12 mouse cellular contexts compared by ENCODE assay signal in genomic region chr3:16816814-16817213, GRCm38 (mm10).
A peak's percentile ranks its signal among the peaks of the same experiment; 100 is the strongest.
DNase-seq lines count a peak whose midpoint lies in the region; ATAC-seq and TF ChIP-seq lines count a peak whose summit lies in the region.
"Had no signal": no experiment of that assay in that cellular context is flagged by ENCODE, and none has a peak within 500 bp of the region (broad histone marks: within the 10 kb centered on the region; RNA-seq: fewer than 3 reads in every experiment).

No protein-coding gene starts in this region.

- no peak overlapping the region for H3K4me2 ChIP-seq in hindbrain, embryonic 11.5 days (replicated peaks; ENCODE audit: low read depth, low read length)
- H3K4me2 ChIP-seq in hindbrain, embryonic 12.5 days (replicated peaks): no peak overlapping the region
- H3K4me2 ChIP-seq in forebrain, postnatal 0 days (ENCODE audit: low read depth): no peak overlapping the region
- H3K4me2 ChIP-seq in kidney, embryonic 15.5 days: no peak overlapping the region
- H3K4me2 ChIP-seq: heart, embryonic 12.5 days; liver, embryonic 15.5 days; midbrain, embryonic 12.5 days had no signal

- H3K27ac ChIP-seq in hindbrain, embryonic 11.5 days (ENCODE audit: low read depth, low read length): no peak overlapping the region
- no peak overlapping the region for H3K27ac ChIP-seq in hindbrain, embryonic 12.5 days
- no peak overlapping the region for H3K27ac ChIP-seq in forebrain, postnatal 0 days (ENCODE audit: low read depth, low read length)
- H3K27ac ChIP-seq in kidney, embryonic 15.5 days: no peak overlapping the region
- H3K27ac ChIP-seq: liver, embryonic 15.5 days; midbrain, embryonic 12.5 days had no signal

- ATAC-seq in hindbrain, embryonic 11.5 days (ENCODE audit: low FRiP score): no peak
- no peak for ATAC-seq in hindbrain, embryonic 12.5 days (ENCODE audit: low FRiP score)
- peak; percentile 77 for ATAC-seq in forebrain, postnatal 0 days
- ATAC-seq in kidney, embryonic 15.5 days (replicated peaks; ENCODE audit: low FRiP score): no peak

- H3K27me3 ChIP-seq in hindbrain, embryonic 11.5 days (ENCODE audit: control insufficient read depth, insufficient read depth, low read length): no peaks in the 10 kb centered on the region
- H3K27me3 ChIP-seq in hindbrain, embryonic 12.5 days: no peaks in the 10 kb centered on the region
- H3K27me3 ChIP-seq in forebrain, postnatal 0 days (ENCODE audit: insufficient read depth, low read length): no peaks in the 10 kb centered on the region
- H3K27me3 ChIP-seq in kidney, embryonic 15.5 days: no peaks in the 10 kb centered on the region
- H3K27me3 ChIP-seq: heart, embryonic 12.5 days; liver, embryonic 15.5 days; midbrain, embryonic 12.5 days had no signal

- WGBS in hindbrain, embryonic 11.5 days: 35% methylated on average over 2 of the region's 2 CpGs
- 28% methylated on average over 2 of the region's 2 CpGs for WGBS in hindbrain, embryonic 12.5 days
- 12% methylated on average over 2 of the region's 2 CpGs for WGBS in forebrain, postnatal 0 days
- 41% methylated on average over 2 of the region's 2 CpGs for WGBS in kidney, embryonic 15.5 days

- DNase-seq in hindbrain, embryonic 11.5 days (ENCODE audit: low spot score): peak; percentile 42
- DNase-seq in right cerebral cortex, postnatal 10 days (ENCODE audit: low spot score in 2 of 2): peak; percentile 39 to 42
- no peak for DNase-seq in right cerebral cortex, postnatal 25 days
- DNase-seq in forebrain, postnatal 0 days: peak; percentile 83
- DNase-seq in thymus, postnatal 0 days (ENCODE audit: low spot score): no peak
- DNase-seq: kidney, adult 2 months; thymus, postnatal 25 days had no signal

- H3K9ac ChIP-seq in hindbrain, embryonic 11.5 days (ENCODE audit: low read depth, low read length): no peak overlapping the region
- no peak overlapping the region for H3K9ac ChIP-seq in hindbrain, embryonic 12.5 days
- H3K9ac ChIP-seq in forebrain, postnatal 0 days: no peak overlapping the region
- no peak overlapping the region for H3K9ac ChIP-seq in kidney, embryonic 15.5 days
- H3K9ac ChIP-seq: heart, embryonic 12.5 days; liver, embryonic 15.5 days; midbrain, embryonic 12.5 days had no signal

- no peaks in the 10 kb centered on the region for H3K9me3 ChIP-seq in hindbrain, embryonic 11.5 days (ENCODE audit: control insufficient read depth, low read length)
- no peaks in the 10 kb centered on the region for H3K9me3 ChIP-seq in hindbrain, embryonic 12.5 days (replicated peaks)
- no peaks in the 10 kb centered on the region for H3K9me3 ChIP-seq in forebrain, postnatal 0 days (ENCODE audit: low read length)
- no peaks in the 10 kb centered on the region for H3K9me3 ChIP-seq in kidney, embryonic 15.5 days (replicated peaks)
- H3K9me3 ChIP-seq: heart, embryonic 12.5 days; liver, embryonic 15.5 days; midbrain, embryonic 12.5 days had no signal

- H3K36me3 ChIP-seq in hindbrain, embryonic 11.5 days (ENCODE audit: control insufficient read depth, insufficient read depth, low read length): no peaks in the 10 kb centered on the region
- H3K36me3 ChIP-seq in hindbrain, embryonic 12.5 days: no peaks in the 10 kb centered on the region
- H3K36me3 ChIP-seq in forebrain, postnatal 0 days (ENCODE audit: insufficient read depth): no peaks in the 10 kb centered on the region
- H3K36me3 ChIP-seq in kidney, embryonic 15.5 days: no peaks in the 10 kb centered on the region
- H3K36me3 ChIP-seq: heart, embryonic 12.5 days; liver, embryonic 15.5 days; midbrain, embryonic 12.5 days had no signal

- peak; percentile 76 for TF ChIP-seq CTCF in forebrain, postnatal 0 days (IDR thresholded peaks at IDR 0.05; ENCODE audit: low read depth)

- no peak overlapping the region for H3K4me3 ChIP-seq in hindbrain, embryonic 11.5 days (ENCODE audit: low read depth, low read length)
- no peak overlapping the region for H3K4me3 ChIP-seq in hindbrain, embryonic 12.5 days
- H3K4me3 ChIP-seq in forebrain, postnatal 0 days (ENCODE audit: low read depth, low read length): no peak overlapping the region
- no peak overlapping the region for H3K4me3 ChIP-seq in kidney, embryonic 15.5 days (replicated peaks)
- H3K4me3 ChIP-seq: heart, embryonic 12.5 days; liver, embryonic 15.5 days; midbrain, embryonic 12.5 days had no signal

- no peaks in the 10 kb centered on the region for H3K4me1 ChIP-seq in hindbrain, embryonic 11.5 days (replicated peaks; ENCODE audit: control insufficient read depth, insufficient read depth, low read length)
- H3K4me1 ChIP-seq in hindbrain, embryonic 12.5 days: peaks cover 8% of the 10 kb centered on the region; the same call in 1 of the 2 replicates
- peaks cover 6% of the 10 kb centered on the region for H3K4me1 ChIP-seq in forebrain, postnatal 0 days (ENCODE audit: insufficient read depth)
- no peaks in the 10 kb centered on the region for H3K4me1 ChIP-seq in kidney, embryonic 15.5 days
- H3K4me1 ChIP-seq: heart, embryonic 12.5 days; liver, embryonic 15.5 days had no signal

Comparison
In these comparisons a context has a peak if more than half of its experiments do, and no peak if none do; other contexts are left out.
1. DNase-seq: peak in hindbrain, embryonic 11.5 days (single experiment), right cerebral cortex, postnatal 10 days (2 of 2) and forebrain, postnatal 0 days (single experiment); none in right cerebral cortex, postnatal 25 days (single experiment) and thymus, postnatal 0 days (single experiment).